Mouse (Mus musculus) forebrain, embryonic 10.5 days (tissue): ENCODE measurements around the gene Fnbp1l. TPM values are rescaled to one million over a fixed set of nuclear protein-coding genes. Genes with fewer than 3 reads are reported as not detected.

Experiments
- DNase-seq: peaks from one replicate; pipeline ENCODE4 v3.0.0-alpha.2; 2017; ENCODE audit warnings: low spot score; ENCODE audit errors: extremely low spot score
- H3K27ac ChIP-seq: fragments of 300-500 bp; sonication (generic); 2 replicates; pipeline ENCODE4 v1.5.1; 2016; ENCODE audit warnings: mild to moderate bottlenecking
- H3K27me3 ChIP-seq: fragments of 300-500 bp; sonication (generic); 2 replicates; pipeline ENCODE4 v1.6.1; 2016; ENCODE audit warnings: mild to moderate bottlenecking; ENCODE audit not compliant: poor library complexity, severe bottlenecking
- H3K36me3 ChIP-seq: fragments of 300-500 bp; sonication (generic); replicated peaks from 2 replicates; pipeline ENCODE4 v1.6.1; 2016; ENCODE audit warnings: mild to moderate bottlenecking, moderate library complexity
- H3K4me1 ChIP-seq: fragments of 300-500 bp; sonication (generic); 2 replicates; pipeline ENCODE4 v1.6.1; 2016
- H3K4me3 ChIP-seq: fragments of 300-500 bp; sonication (generic); 2 replicates; pipeline ENCODE4 v1.5.1; 2016; ENCODE audit warnings: mild to moderate bottlenecking, moderate library complexity
- H3K9me3 ChIP-seq: fragments of 300-500 bp; sonication (generic); 2 replicates; pipeline ENCODE4 v1.6.1; 2016; ENCODE audit warnings: mild to moderate bottlenecking, moderate library complexity
- WGBS: fragments of 180-500 bp; shearing (Covaris S2); methylation state at CpG from one replicate; pipeline ENCODE4 v1.1.7; 2016; 5-methylcytosine and 5-hydroxymethylcytosine counted together
- polyA plus RNA-seq: library from polyadenylated mRNA; unstranded; fragments of >200 nt; fragmentation: Nextera tagmentation; extraction: Ambion mirVana; gene quantifications from 2 replicates; pipeline ENCODE4 v1.2.1, GENCODE M21; 2016

Fnbp1l gene
- polyA plus RNA-seq, 1 experiment from 2014 or later: 58.7 TPM

DNA sequence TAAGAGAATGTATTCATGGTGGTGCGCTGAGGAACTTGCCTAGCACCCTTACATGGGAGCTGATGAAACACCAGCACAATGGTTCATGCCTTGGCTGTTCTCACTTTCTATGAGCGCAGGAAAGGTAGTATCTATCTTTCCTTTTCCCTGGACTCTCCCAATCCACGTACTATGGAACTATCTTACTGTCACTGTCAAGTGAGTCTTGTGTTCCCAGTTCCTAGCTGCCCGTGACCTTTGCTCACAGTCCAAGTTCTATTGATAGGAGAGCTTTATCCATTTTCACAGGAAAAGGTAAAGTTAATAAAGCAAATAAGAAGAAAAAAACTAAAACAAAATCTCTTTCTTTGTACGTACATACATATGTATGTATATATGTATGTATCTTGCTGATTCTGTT is 28.7 kb downstream of the Fnbp1l start:
- no peak overlapping the region for H3K27ac ChIP-seq
- no peaks in the 10 kb centered on the region for H3K27me3 ChIP-seq
- H3K4me3 ChIP-seq: no peak overlapping the region
- 88% methylated on average over 5 of the region's 5 CpGs for WGBS
- H3K4me1 ChIP-seq: peaks cover 15% of the 10 kb centered on the region; the same call in 1 of the 2 replicates
- DNase-seq: no peak
- peaks cover 40% of the 10 kb centered on the region for H3K36me3 ChIP-seq
- H3K9me3 ChIP-seq: no peaks in the 10 kb centered on the region

DNA sequence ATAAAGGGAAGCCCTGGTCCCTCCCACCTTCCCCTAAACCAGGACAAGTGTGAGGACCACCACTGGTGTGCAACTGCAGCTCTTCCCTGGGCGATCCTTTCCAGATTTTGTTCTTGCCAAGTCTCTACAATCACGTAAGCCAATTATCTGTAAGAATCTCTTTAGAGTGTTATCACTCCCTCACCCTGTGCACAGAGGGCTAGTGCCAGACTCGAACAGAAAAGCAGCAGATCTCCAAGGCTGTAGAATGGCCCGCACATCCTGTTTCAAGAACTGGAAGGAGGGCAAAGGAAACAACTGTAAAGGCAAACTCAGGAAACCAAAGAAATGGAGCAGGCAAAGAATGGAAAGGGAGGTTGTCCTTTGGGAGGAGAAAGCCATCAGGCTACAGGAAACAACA is 29.2 kb downstream of the Fnbp1l start:
- Histone ChIP-seq H3K27me3 (no peaks in the 10 kb centered on the region), H3K4me1 (peaks cover 15% of the 10 kb centered on the region; the same call in 1 of the 2 replicates), H3K9me3 (no peaks in the 10 kb centered on the region), H3K36me3 (peaks cover 44% of the 10 kb centered on the region), H3K27ac (no peak overlapping the region), H3K4me3 (no peak overlapping the region)
- 85% methylated on average over 4 of the region's 4 CpGs for WGBS
- DNase-seq: no peak

DNA sequence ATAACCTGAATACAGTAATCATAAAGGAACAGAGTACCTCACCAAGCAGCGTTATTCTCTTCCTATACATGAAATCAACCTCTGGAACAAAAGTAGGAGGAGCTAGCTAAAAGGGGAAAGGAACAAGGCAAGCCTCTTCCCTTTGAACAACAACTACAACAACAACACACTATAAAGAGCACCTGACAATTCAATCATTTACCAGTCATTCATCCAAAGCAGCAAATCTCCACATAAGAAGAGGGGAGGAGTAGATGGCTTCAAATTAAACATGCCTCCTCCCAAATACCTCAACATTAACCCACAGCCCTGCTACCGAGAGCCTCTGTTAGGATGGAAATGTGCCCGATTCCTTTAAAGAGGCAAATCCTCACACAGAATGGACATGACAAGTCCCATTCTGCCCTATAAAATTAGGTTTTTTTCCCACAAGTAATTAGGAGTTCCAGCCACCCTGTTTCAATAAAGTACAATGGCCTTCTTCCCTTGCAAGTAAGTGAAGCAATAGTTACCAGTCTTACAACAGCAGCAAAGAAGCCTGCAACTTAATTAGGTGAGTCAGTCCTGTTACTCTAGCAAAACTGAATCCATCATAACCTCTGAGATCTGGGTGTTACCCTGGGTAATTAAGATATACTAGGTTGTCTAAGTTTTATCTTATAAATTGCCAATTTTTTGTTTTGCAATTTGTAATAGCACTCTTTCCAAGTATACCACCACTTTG is 32.4 kb downstream of the Fnbp1l start:
- no peak overlapping the region for H3K27ac ChIP-seq
- H3K4me3 ChIP-seq: no peak overlapping the region
- no peaks in the 10 kb centered on the region for H3K27me3 ChIP-seq
- DNase-seq: no peak
- peaks cover 61% of the 10 kb centered on the region for H3K36me3 ChIP-seq
- WGBS: 68% methylated on average over 3 of the region's 3 CpGs
- H3K4me1 ChIP-seq: peaks cover 15% of the 10 kb centered on the region; the same call in 1 of the 2 replicates
- H3K9me3 ChIP-seq: no peaks in the 10 kb centered on the region

DNA sequence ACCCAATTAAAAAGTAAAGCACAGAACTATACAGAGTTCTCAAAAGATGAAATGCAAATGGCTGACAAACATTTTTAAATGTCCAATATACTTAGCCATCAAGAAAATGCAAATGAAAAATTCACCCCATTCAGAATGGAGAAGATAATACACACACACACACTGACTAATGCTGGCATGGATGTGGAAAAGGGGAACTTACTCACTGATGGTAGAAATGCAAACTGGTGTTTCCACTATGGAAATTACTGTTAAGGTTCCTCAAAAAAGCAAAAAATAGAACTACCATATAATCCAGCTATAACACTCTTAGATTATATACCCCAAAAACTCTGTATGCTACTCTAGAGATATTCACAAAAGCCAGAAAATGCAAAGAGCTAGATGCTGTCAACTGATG is 42.2 kb downstream of the Fnbp1l start:
- no peak for DNase-seq
- H3K4me1 ChIP-seq: peaks cover 2% of the 10 kb centered on the region; the same call in 1 of the 2 replicates
- H3K4me3 ChIP-seq: no peak overlapping the region
- no peaks in the 10 kb centered on the region for H3K9me3 ChIP-seq
- peaks cover 17% of the 10 kb centered on the region for H3K36me3 ChIP-seq
- no peak overlapping the region for H3K27ac ChIP-seq
- no peaks in the 10 kb centered on the region for H3K27me3 ChIP-seq

DNA sequence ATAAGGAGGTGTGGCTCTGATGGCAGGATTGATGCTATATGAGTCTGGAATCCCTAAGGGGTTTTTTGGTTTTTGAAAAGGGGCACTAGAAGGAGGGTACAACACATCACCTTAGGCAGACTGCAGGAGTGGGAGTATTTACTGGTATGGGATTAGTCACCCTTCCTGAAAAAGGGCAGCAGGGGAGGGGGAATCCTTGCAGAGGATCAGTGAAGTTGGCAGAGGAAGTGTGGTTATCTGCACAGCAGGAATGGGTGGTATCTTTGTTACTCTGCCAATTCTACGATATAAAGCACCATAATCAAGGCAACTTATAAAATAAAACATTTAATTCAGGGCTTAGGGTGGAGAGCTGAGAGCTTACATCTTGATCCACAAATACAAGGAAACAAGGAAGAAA is 44.6 kb downstream of the Fnbp1l start:
- no peak for DNase-seq
- Histone ChIP-seq H3K36me3 (peaks cover 20% of the 10 kb centered on the region), H3K27ac (no peak overlapping the region), H3K4me3 (no peak overlapping the region), H3K27me3 (no peaks in the 10 kb centered on the region), H3K9me3 (no peaks in the 10 kb centered on the region), H3K4me1 (peaks cover 2% of the 10 kb centered on the region; the same call in 1 of the 2 replicates)
- WGBS: 91% methylated on average over 1 of the region's 1 CpGs

DNA sequence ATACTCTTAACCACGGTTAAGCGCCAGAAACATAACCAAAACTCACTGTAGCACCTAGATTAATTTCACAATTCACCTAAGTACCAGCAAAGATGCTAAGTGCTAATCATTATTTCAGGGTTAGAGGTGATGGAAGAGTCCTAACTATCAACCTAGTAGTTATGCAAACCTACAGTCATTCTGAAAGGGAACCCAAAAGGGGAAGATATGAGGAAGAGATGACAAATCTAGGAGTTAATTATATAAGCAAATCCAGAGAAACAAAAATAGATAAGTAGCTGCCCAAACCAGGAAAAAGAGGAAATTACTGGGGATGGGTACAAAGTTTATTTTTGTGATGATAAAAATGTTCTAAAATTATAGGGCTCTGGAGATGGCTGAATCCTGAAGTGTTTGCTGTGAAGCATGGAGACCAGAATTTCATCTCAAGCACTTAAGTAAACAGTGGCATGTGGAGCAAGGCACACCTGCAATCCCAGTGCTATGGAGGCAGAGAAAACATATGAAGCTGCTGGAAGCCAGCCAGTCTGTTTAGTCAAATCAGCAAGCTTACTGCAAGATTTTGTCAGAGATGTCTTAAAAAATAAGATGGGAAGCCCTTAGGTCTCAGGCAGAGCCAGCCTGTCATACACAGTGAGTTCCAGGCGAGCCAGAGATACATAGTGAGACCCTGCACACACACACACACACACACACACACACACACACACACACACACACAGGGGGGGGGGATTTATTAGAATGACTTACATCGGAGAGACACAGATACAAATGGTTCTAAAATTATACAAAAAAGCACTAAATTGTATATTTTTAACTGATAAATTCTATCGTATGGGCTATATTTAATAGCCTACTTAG is 45.9 kb downstream of the Fnbp1l start:
- H3K9me3 ChIP-seq: no peaks in the 10 kb centered on the region
- DNase-seq: no peak
- whole genome bisulfite sequencing: 90% methylated on average over 5 of the region's 5 CpGs
- H3K4me3 ChIP-seq: no peak overlapping the region
- H3K27me3 ChIP-seq: no peaks in the 10 kb centered on the region
- no peak overlapping the region for H3K27ac ChIP-seq
- H3K36me3 ChIP-seq: peaks cover 23% of the 10 kb centered on the region
- H3K4me1 ChIP-seq: peaks cover 2% of the 10 kb centered on the region; the same call in 1 of the 2 replicates

DNA sequence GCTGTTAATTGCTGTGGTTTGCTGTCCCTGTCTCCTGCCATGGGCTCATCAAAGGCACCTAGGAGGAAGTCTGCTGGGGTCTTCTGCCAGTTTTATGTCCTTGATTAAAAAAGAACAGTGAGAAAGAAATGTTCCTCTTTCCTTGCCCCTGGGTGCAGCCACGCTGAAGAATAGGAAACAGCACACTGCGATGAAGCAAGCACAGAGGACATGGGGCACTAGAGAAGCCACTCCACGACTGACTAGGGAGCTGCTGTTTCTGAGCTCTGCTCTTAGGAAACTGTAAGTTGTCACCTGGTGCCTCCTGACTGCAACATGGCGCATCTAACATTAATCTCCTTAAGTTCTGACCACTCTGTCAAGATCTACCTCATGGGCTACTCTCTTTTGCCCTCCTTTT is 53.0 kb downstream of the Fnbp1l start:
- DNase-seq: no peak
- no peak overlapping the region for H3K27ac ChIP-seq
- no peaks in the 10 kb centered on the region for H3K9me3 ChIP-seq
- H3K36me3 ChIP-seq: peaks cover 57% of the 10 kb centered on the region
- H3K4me3 ChIP-seq: no peak overlapping the region
- WGBS: 77% methylated on average over 4 of the region's 4 CpGs
- H3K27me3 ChIP-seq: no peaks in the 10 kb centered on the region
- H3K4me1 ChIP-seq: no peaks in the 10 kb centered on the region

DNA sequence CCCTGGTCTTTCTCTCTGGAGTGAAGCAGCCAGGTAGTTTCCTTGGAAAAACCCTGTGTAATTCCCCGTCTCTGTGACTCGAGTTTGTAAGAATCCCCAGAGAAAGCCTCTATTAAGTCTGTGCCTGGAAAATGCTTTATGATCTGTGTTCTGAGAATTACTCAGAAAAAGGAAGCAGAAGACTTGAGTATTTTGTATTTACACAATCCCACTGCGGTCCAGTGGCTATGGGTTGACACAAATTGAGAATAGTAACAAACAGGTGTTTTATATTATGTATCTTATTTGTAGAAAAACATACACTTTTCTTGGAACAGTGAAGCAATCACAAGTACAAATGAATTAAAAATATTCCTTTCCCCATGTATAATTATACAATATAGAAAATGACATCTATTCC is 53.4 kb downstream of the Fnbp1l start:
- WGBS: 86% methylated on average over 3 of the region's 3 CpGs
- Histone ChIP-seq H3K27me3 (no peaks in the 10 kb centered on the region), H3K4me1 (no peaks in the 10 kb centered on the region), H3K36me3 (peaks cover 61% of the 10 kb centered on the region), H3K4me3 (no peak overlapping the region), H3K27ac (no peak overlapping the region), H3K9me3 (no peaks in the 10 kb centered on the region)
- DNase-seq: no peak

DNA sequence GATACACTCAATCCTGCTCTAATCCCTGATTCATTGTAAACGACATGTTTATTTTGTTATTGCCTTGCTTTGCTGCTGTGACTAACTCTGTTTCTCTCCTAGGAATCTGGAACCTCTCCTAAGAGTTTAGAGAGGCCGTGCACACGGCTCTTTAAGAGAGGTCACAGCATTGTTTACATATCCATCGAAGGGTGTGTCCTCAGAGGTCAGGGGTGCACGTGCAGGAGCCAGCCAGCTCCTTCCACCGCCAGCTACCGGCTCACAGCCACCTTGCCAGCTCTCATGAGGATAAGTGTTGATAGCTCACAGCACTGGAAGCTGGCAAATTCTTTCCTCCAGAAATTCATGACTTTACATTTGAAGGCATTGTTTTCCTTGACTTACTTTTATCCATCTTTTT is 54.2 kb downstream of the Fnbp1l start:
- Histone ChIP-seq H3K4me3 (no peak overlapping the region), H3K27ac (no peak overlapping the region), H3K4me1 (no peaks in the 10 kb centered on the region), H3K9me3 (no peaks in the 10 kb centered on the region), H3K27me3 (no peaks in the 10 kb centered on the region), H3K36me3 (peaks cover 70% of the 10 kb centered on the region)
- no peak for DNase-seq
- WGBS: 62% methylated on average over 7 of the region's 7 CpGs

DNA sequence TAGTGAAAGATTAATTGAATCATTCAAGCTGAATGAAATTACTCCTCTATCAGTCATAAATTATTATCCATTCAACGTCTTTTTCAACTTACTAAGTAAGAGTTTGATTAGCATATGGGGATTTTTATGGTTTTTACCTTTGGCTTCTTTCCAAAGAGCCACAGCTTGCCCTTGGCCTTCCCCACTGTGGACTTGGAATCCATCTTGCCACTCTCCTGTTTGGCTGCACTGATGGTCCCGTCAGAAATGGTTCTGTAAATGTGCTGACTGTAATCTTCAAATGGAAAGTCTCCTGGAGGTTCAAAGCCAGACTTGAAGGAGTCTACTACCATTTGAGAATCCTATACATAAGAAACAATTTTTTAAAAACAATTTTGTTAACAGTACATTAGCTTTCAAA is 61.7 kb downstream of the Fnbp1l start:
- no peak overlapping the region for H3K4me3 ChIP-seq
- H3K4me1 ChIP-seq: peaks cover 16% of the 10 kb centered on the region
- WGBS: 93% methylated on average over 2 of the region's 2 CpGs
- DNase-seq: no peak
- H3K27me3 ChIP-seq: no peaks in the 10 kb centered on the region
- H3K36me3 ChIP-seq: peaks cover 52% of the 10 kb centered on the region
- no peaks in the 10 kb centered on the region for H3K9me3 ChIP-seq
- H3K27ac ChIP-seq: no peak overlapping the region

DNA sequence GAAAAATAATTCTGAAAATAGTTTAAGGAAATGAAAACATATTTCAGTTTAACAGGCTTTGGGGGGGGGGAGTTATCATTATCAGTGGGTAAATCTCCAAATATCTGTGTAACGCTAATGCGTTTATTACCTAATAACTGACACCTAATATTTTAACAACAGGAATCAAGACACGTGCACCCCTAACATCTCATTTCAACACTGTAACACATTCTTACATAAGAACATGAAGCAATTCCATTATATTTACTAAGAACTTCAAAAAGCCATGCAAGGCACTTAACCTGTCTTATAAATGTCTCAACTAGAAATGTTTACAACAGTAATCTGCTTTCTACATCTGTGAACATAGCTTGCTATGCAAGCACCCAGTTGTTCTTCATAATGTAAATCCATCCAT is 68.3 kb downstream of the Fnbp1l start:
- Histone ChIP-seq H3K4me3 (no peak overlapping the region), H3K4me1 (peaks cover 7% of the 10 kb centered on the region), H3K27me3 (no peaks in the 10 kb centered on the region), H3K36me3 (peaks cover 37% of the 10 kb centered on the region), H3K9me3 (no peaks in the 10 kb centered on the region), H3K27ac (no peak overlapping the region)
- WGBS: over 99% methylated on average over 3 of the region's 3 CpGs
- no peak for DNase-seq

DNA sequence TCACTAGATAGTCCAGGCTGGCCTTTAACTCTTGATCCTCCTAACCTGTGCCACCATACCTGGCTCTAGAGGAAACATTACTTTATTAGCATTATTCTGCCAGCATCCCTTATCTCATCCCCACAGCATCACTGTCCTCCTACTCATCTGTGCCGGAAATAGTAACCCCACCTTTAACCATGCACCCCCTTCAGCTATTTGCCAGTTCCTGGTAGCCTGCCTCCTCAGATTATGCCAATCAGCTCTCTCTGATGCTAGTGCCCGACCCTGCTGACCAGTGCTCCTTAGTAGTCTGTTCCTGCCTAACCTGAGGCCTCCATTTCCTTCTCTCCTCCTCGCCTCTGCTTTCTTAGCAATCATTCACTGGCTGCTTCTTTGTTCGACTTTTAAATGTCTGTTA is 72.0 kb downstream of the Fnbp1l start:
- Histone ChIP-seq H3K27ac (no peak overlapping the region), H3K4me3 (no peak overlapping the region), H3K27me3 (no peaks in the 10 kb centered on the region), H3K36me3 (peaks cover 74% of the 10 kb centered on the region), H3K9me3 (no peaks in the 10 kb centered on the region), H3K4me1 (no peaks in the 10 kb centered on the region)
- DNase-seq: no peak
- 84% methylated on average over 4 of the region's 4 CpGs for WGBS

DNA sequence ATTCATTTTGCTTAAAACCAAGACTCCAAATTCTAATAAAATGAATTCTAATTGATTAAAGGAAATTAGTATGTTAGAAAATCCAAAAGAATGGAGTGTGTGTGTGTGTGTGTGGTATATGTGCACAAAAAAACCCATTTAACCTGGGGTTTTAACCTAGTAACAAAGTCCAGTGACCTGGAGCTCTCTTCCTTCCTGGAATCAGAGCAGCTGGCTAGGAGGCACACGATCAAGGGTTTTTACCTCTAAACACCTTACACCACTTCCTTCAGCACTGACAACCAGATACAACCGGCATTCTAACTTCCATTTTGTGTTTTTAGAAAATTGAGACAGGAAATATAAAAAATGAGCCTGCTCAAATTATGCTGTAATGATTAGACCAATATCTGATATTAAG is 74.2 kb downstream of the Fnbp1l start:
- Histone ChIP-seq H3K27ac (no peak overlapping the region), H3K36me3 (peaks cover 92% of the 10 kb centered on the region), H3K9me3 (no peaks in the 10 kb centered on the region), H3K4me3 (no peak overlapping the region), H3K27me3 (no peaks in the 10 kb centered on the region), H3K4me1 (no peaks in the 10 kb centered on the region)
- no peak for DNase-seq
- 90% methylated on average over 2 of the region's 2 CpGs for WGBS
